In genomic region chr19:24961172-24961962, GRCm38 (mm10) we compare ENCODE assay signal across 8 mouse cellular contexts. TPM values are rescaled to one million over a fixed set of nuclear protein-coding genes. Genes with fewer than 3 reads are reported as not detected.
DNase-seq lines count a peak whose midpoint lies in the region; ATAC-seq lines count a peak whose summit lies in the region.

Cbwd1 (minus strand) TSS chr19:24961610.

- DNase-seq in adrenal gland, adult 18-20 months (ENCODE audit: low spot score in 2 of 2) = peak; percentile 96 to 97
- DNase-seq in embryo, embryonic 11 days = peak; percentile 100
- peak; percentile 96 for DNase-seq in gastrocnemius, postnatal 25 days
- DNase-seq in intestine, embryonic 14.5 days (ENCODE audit: low spot score) = peak; percentile 99
- DNase-seq in left cerebral cortex, postnatal 14 days (ENCODE audit: low spot score in 2 of 2) = peak; percentile 97 to 98
- DNase-seq in mesoderm, embryonic 11.5 days (ENCODE audit: low read depth, low spot score) = peak; percentile 100
- peak; percentile 96 to 97 for DNase-seq in right cerebral cortex, postnatal 36 days (ENCODE audit: low spot score in 2 of 2)
- DNase-seq in yolk sac, embryonic 10.5 days (ENCODE audit: low spot score) = peak; percentile 99

- ATAC-seq in intestine, embryonic 14.5 days (replicated peaks; ENCODE audit: low FRiP score, low TSS enrichment, low read depth) = peak; percentile 99

- H3K27me3 ChIP-seq in intestine, embryonic 14.5 days (replicated peaks; ENCODE audit: control insufficient read depth, insufficient read depth, low read length) = no peaks in the 10 kb centered on the region

- H3K4me2 ChIP-seq in intestine, embryonic 14.5 days (ENCODE audit: low read length) = peak within 1 kb of the TSS; percentile 60

- WGBS in intestine, embryonic 14.5 days = under 1% methylated on average over 36 of the region's 36 CpGs

- peak within 1 kb of the TSS; percentile 96 for H3K4me3 ChIP-seq in intestine, embryonic 14.5 days (ENCODE audit: low read depth, low read length)

- no peaks in the 10 kb centered on the region for H3K9me3 ChIP-seq in intestine, embryonic 14.5 days (ENCODE audit: control insufficient read depth, low read length)

- intact Hi-C loops in left cerebral cortex, postnatal 14 days (cut with DNase I) = loop anchor here (10.0 kb wide), 3 partner anchors 153 to 493 kb away; no protein-coding TSS in a partner anchor

- peak within 1 kb of the TSS; percentile 81 for H3K9ac ChIP-seq in intestine, embryonic 14.5 days (ENCODE audit: low read length)

- 0 out of 2 replicates have a peak, but pooled peaks cover 7% of the 10 kb centered on the region for H3K4me1 ChIP-seq in intestine, embryonic 14.5 days (replicated peaks; ENCODE audit: control insufficient read depth, insufficient read depth, low read length)

- H3K27ac ChIP-seq in intestine, embryonic 14.5 days (ENCODE audit: low read depth) = 0 out of 2 replicates have a peak within 1 kb of the TSS, but pooled peaks have one; percentile 25

- H3K36me3 ChIP-seq in intestine, embryonic 14.5 days (ENCODE audit: control insufficient read depth, insufficient read depth, low read length) = no peaks in the 10 kb centered on the region

RNA-seq across cellular contexts. Expression of gene Cbwd1, which starts in this region (rescaled TPM):
- 10 to 100 TPM; 12.2 to 14.1 TPM for total RNA-seq in adrenal gland, adult 18-20 months (2021)
- 10 to 100 TPM; 13.6 to 15.2 TPM for total RNA-seq in gastrocnemius, postnatal 25 days (2021)
- 15.4 and 18.8 TPM in 2 replicates for polyA plus RNA-seq in intestine, embryonic 14.5 days (2014; fragmentation: Nextera tagmentation; extraction: Ambion mirVana)
- 10 to 100 TPM; 11.5 to 12.3 TPM for total RNA-seq in left cerebral cortex, postnatal 14 days (2021)

Comparison
In these comparisons a context has a peak if more than half of its experiments do, and no peak if none do; other contexts are left out.
1. Peak in every context shown above with its lines: DNase-seq, ATAC-seq, H3K4me3 ChIP-seq and H3K27ac ChIP-seq.